Mouse (Mus musculus) embryonic fibroblast, embryonic 13.5 days (primary cell): ENCODE data around the gene Tkt.

Experiments
- CTCF ChIP-seq: IDR thresholded peaks from 2 replicates; pipeline ENCODE4 v1.5.1; 2011; ENCODE audit warnings: mild to moderate bottlenecking, control low read depth, low read length, moderate library complexity, borderline replicate concordance; ENCODE audit not compliant: insufficient read depth
- POLR2A ChIP-seq: IDR thresholded peaks from 2 replicates; pipeline ENCODE4 v1.6.1; 2011; ENCODE audit warnings: low read depth, mild to moderate bottlenecking, control low read depth, low read length, moderate library complexity

GRCm38 (mm10) chr14:30590918-30591317, 42.8 kb downstream of the Tkt start:
- TF ChIP-seq CTCF (no peak), POLR2A (no peak)
